15 mouse cellular contexts compared by ENCODE assay signal in the genomic region with DNA sequence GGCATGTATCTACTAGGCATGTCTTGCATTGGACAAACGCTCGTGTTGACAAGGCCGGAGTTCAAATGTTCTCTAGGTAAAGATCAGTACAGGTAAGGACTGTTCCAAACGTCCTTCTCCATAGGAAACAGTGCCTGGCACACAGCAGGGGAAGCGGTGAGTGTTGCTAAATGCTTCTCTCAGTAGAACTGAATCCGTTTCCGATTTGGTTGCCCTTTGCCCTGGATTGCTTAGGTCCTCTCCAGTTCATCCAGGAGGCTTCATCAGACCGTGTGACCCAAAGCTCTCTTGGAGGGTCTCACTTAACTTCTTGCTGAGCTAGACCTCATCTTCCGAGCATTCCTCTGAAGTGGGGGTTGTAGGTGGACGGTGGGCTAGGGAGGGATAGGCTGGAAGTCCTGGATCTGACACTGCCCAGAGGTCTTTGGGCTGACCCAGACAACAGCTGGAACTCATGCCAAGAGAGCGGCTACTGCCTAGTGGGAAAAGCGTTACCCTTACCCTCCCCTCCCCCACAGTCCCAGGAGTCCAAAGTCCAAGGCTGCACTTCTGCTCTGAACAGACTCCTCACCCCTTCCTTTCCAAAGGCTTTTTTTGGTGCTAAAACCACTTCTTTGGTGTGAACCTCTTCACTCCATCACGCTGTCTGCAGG. TPM values are rescaled to one million over a fixed set of nuclear protein-coding genes. Genes with fewer than 3 reads are reported as not detected.
DNase-seq lines count a peak whose midpoint lies in the region; TF ChIP-seq lines count a peak whose summit lies in the region.
"Had no signal": no experiment of that assay in that cellular context is flagged by ENCODE, and none has a peak within 500 bp of the region (broad histone marks: within the 10 kb centered on the region; RNA-seq: fewer than 3 reads in every experiment).

No protein-coding gene starts in this region.

- no peak for TF ChIP-seq CTCF in gastrocnemius, adult 2 months (IDR thresholded peaks at IDR 0.05)

- intact Hi-C loops in gastrocnemius, adult 2 months (cut with DNase I), result no loop called here

- no peak overlapping the region for H3K4me3 ChIP-seq in gastrocnemius, adult 2 months
- H3K4me3 ChIP-seq: forebrain, embryonic 13.5 days; heart, embryonic 15.5 days; hindbrain, embryonic 12.5 days; limb, embryonic 10.5 days; lung, embryonic 15.5 days had no signal

- peak; percentile 55 for DNase-seq in adrenal gland, adult 2 months
- DNase-seq in adrenal gland, adult 8-10 months, result no peak
- peak; percentile 67 for DNase-seq in adipocyte (ENCODE audit: low spot score)
- DNase-seq in kidney, adult 8-10 months, result peak; percentile 90 to 93
- DNase-seq in kidney, postnatal 4 days, result peak; percentile 71 to 83
- no peak for DNase-seq in thymus, postnatal 4 days
- no peak for DNase-seq in Muller cell, postnatal 12 days (ENCODE audit: inconsistent ontology term)
- DNase-seq in gastrocnemius, adult 2 months, result no peak
- DNase-seq: cerebellum, adult 2 months; thymus, postnatal 14 days had no signal

- no peak overlapping the region for H3K27ac ChIP-seq in gastrocnemius, adult 2 months
- H3K27ac ChIP-seq: forebrain, embryonic 13.5 days; heart, embryonic 15.5 days; hindbrain, embryonic 12.5 days; limb, embryonic 10.5 days; lung, embryonic 15.5 days had no signal

RNA-seq across cellular contexts. Expression of gene Med18, which starts 19.4 kb away (rescaled TPM):
- total RNA-seq in adrenal gland, adult 2 months (2021), result 1 to 10 TPM; 7.1 to 7.9 TPM
- 1.5 and 2.2 TPM in 2 replicates for polyA plus RNA-seq in adrenal gland, adult 2 months (2012; rRNA removed)
- total RNA-seq in adrenal gland, adult 8-10 months (2022), result 10 to 100 TPM in 1 of 4 experiments, 1 to 10 TPM in 3; 7.7 to 11.0 (median 9.6) TPM
- total RNA-seq in gastrocnemius, adult 2 months (2021), result 1 to 10 TPM; 2.9 to 3.3 TPM

RNA-seq across cellular contexts. Expression of gene Sesn2, which starts 27.2 kb away (rescaled TPM):
- total RNA-seq in adrenal gland, adult 2 months (2021), result 10 to 100 TPM; 15.6 to 32.1 TPM
- 16.3 and 20.1 TPM in 2 replicates for polyA plus RNA-seq in adrenal gland, adult 2 months (2012; rRNA removed)
- 10 to 100 TPM; 13.4 to 16.2 (median 14.4) TPM for total RNA-seq in adrenal gland, adult 8-10 months (2022)
- total RNA-seq in gastrocnemius, adult 2 months (2021), result 1 to 10 TPM; 1.5 to 2.1 TPM

RNA-seq across cellular contexts. Expression of gene Atpif1, which starts 50.4 kb away (rescaled TPM):
- total RNA-seq in adrenal gland, adult 2 months (2021), result 100 to 1,000 TPM; 369 to 456 TPM
- 31.5 and 38.6 TPM in 2 replicates for polyA plus RNA-seq in adrenal gland, adult 2 months (2012; rRNA removed)
- total RNA-seq in adrenal gland, adult 8-10 months (2022), result 100 to 1,000 TPM; 275 to 400 (median 333) TPM
- 10 to 100 TPM; 41.0 to 60.0 TPM for total RNA-seq in gastrocnemius, adult 2 months (2021)

RNA-seq across cellular contexts. Expression of gene Dnajc8, which starts 52.3 kb away (rescaled TPM):
- total RNA-seq in adrenal gland, adult 2 months (2021), result 100 to 1,000 TPM in 1 of 2 experiments, 10 to 100 TPM in 1; 93.2 to 112 TPM
- polyA plus RNA-seq in adrenal gland, adult 2 months (2012; rRNA removed), result 8.5 and 11.2 TPM in 2 replicates
- 100 to 1,000 TPM in 2 of 4 experiments, 10 to 100 TPM in 2; 92.6 to 121 (median 106) TPM for total RNA-seq in adrenal gland, adult 8-10 months (2022)
- 10 to 100 TPM; 47.2 to 59.3 TPM for total RNA-seq in gastrocnemius, adult 2 months (2021)

Comparison
In these comparisons a context has a peak if more than half of its experiments do, and no peak if none do; other contexts are left out.
1. DNase-seq: peak in adrenal gland, adult 2 months (single experiment), adipocyte (single experiment), kidney, adult 8-10 months (2 of 2) and kidney, postnatal 4 days (2 of 2); none in adrenal gland, adult 8-10 months (single experiment), thymus, postnatal 4 days (single experiment), Muller cell, postnatal 12 days (single experiment) and gastrocnemius, adult 2 months (single experiment).
2. RNA of gene Sesn2, which starts 27.2 kb away (total RNA-seq): 15.6 to 32.1 TPM in adrenal gland, adult 2 months and 13.4 to 16.2 TPM in adrenal gland, adult 8-10 months; 1.5 to 2.1 TPM in gastrocnemius, adult 2 months; every median in the first group is over 4 times any median in the second.
3. RNA of gene Atpif1, which starts 50.4 kb away (total RNA-seq): 369 to 456 TPM in adrenal gland, adult 2 months and 275 to 400 TPM in adrenal gland, adult 8-10 months; 41.0 to 60.0 TPM in gastrocnemius, adult 2 months; every median in the first group is over 4 times any median in the second.